Mouse (Mus musculus) granulocyte monocyte progenitor cell, adult 5-6 weeks (primary cell): ENCODE data around the gene Lmln. TPM values are rescaled to one million over a fixed set of nuclear protein-coding genes. Genes with fewer than 3 reads are reported as not detected.
A peak's percentile ranks its signal among the peaks of the same experiment; 100 is the strongest.
"Not testable (repeated sequence)": the region's sequence is repeated elsewhere in the genome, so short reads cannot be mapped to it uniquely, and the experiment has no call there.

ENCODE experiments used
- ATAC-seq: replicated peaks from 2 replicates; pipeline ENCODE4 v1.8.0; 2016; ENCODE audit warnings: mild to moderate bottlenecking, moderate TSS enrichment, inconsistent platforms; ENCODE audit not compliant: poor library complexity, severe bottlenecking
- total RNA-seq, 2 experiments: library from RNA; stranded (forward) in 1 of 2; stranded (reverse) in 1 of 2; fragments of 200-712, 200-1000 nt in 1 of 2; fragments of >200 nt in 1 of 2; fragmentation: Nextera tagmentation in 1 of 2; gene quantifications; 2 replicates each; pipeline ENCODE4 v1.2.3; 2014 to 2017

Gene Lmln
- total RNA-seq, 2 experiments from 2014 or later = 3.3 to 3.6 TPM

DNA sequence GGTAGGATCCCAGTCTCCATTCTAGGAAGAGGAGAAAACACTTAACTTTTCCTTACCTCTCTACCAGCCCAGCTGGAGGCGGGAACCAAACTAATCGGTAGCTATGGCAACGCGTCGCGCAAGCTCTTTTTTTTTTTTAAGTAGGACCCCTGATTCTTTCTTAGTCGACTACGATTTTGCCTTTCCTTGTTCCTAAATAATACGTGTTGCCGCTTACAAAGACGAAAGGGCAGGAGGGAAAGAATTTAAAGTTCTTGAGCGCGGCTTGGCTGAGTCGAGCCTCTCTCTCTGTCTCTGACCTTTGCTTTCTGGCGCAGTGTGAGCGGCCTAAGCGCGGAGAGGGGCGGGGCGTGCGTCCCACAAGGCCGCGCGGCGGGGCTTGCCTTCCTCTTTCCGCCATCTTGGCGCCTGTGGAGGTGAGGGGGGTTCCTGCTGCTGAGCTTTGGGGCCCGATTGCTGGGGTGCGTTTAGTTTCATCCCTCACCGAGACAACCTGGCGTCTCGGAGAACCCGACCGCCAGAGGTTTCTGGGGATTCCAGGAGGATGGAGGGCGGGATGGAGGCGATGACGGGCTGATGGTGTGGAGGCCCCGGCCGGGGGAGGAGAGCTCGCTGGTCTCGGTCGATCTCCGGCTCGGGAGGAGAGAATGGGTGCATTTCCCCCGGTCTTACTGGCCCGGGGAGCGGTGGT is 6.1 kb upstream of the Lmln start, which contains the start of the genes Iqcg and Rpl35a:
Gene Iqcg, minus strand, starts transcription at position 124 of the 691 bp plus-strand sequence.
Gene Rpl35a, plus strand, starts transcription at position 359 of the 691 bp plus-strand sequence.
- peak; percentile 89 for ATAC-seq

DNA sequence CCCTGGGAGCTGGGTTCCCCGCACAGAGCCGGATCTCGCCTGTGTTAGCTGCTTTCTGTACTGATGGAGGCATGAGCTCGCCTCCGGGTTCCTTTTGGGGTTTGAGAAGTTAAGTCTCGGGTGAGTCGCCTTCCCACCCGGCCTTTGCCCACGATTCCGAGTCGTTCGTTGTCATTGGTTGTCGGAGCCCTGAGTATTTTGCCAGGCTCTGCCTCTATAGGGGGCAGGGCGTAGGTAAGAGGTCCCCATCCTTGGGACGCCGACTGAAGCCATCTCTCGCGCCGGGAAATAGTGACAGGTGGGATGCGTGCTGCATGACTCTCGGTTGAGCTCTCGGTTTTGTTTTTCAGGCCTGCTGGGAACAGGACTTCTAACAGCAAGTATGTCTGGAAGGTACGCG is 5.5 kb upstream of the Lmln start:
- ATAC-seq = peak; percentile 33

DNA sequence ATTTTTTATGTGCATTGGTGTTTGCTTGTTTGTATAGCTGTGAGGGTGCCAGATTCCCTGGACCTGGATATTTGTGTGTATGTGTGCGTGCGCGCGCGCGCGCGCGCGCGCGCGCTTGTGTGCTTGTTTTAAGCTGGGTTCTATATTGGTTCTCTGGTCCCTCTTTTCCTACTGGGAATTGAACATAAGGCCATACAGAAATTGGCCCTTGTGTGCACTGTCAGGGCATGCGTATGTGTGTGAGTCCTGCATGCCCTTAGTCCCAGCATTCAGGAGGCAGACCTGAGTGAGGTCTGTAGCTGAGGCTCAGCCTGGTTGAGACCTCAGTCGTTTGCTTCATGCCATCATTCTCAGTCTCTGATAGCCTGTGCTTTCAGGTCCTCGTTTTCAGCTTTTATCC is 4.3 kb upstream of the Lmln start:
- no peak for ATAC-seq

DNA sequence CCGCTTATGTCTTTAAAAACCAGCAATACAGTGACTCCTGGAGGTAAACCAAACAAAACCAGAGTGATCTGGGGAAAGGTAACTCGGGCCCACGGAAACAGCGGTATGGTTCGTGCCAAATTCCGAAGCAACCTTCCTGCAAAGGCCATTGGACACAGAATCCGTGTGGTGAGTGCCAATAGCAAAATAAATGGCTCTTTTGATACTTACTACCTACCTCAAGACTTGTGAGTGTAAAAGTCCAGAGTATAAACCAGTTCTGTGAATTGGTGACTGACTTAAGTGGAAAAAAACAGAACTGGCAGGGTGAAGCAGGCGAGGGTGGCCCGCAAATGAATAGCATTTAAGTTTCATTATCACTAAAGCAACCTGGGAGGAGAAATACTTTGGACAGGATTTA is 3.7 kb upstream of the Lmln start:
- ATAC-seq = not testable (repeated sequence)

DNA sequence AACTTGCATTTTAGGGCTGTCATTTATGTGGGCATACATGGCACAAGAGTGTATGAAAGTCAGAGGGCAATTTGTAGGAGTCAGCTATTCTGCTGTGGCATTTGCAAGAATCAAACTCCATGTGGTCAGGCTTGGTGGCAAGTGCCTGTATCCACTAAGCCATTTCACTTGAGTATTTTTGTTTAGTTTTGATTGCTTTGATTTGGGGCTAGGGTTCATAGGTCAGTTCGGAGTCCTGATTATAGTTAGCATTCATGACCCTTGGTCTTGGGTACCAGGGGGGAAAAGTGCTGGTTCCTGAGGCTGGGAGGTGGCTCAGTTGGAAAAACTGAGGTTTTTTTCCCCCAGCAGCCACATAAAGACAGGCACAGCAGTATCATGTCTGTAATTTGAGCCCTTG is 2.9 kb upstream of the Lmln start:
- no peak for ATAC-seq

DNA sequence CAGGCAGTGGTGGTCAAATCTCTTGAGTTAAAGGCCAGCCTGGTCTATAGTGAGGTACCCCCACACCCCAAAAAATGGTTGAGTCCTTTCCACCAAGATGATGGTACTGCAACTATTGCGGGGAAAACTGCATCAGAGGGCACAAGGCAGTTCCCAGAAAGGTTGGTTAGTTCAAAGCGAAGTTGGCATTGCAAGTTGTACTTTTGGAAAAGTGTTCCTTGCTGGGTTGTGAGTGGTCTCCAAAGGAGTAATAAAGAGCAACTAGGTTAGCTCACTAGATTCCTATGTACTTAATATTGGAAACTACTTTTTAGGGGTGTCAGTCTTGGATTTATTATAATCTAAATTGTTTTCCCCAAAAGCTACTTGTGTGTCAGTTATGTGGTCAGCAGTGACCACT is 1.4 kb upstream of the Lmln start:
- ATAC-seq = no peak

DNA sequence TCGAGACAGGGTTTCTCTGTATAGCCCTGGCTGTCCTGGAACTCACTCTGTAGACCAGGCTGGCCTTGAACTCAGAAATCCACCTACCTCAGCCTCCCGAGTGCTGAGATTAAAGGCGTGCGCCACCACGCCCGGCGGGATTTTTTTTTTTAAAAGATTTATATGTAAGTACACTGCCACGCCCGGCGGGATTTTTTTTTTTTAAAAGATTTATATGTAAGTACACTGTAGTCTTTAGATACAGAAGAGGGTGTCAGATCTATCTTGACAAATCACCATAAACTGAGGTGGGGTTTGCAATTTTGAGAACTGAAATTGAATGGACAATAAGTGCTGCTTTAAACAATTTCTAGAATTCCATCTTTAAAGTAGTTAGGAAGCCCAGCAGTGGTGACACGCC is 921 bp upstream of the Lmln start:
- no peak for ATAC-seq

DNA sequence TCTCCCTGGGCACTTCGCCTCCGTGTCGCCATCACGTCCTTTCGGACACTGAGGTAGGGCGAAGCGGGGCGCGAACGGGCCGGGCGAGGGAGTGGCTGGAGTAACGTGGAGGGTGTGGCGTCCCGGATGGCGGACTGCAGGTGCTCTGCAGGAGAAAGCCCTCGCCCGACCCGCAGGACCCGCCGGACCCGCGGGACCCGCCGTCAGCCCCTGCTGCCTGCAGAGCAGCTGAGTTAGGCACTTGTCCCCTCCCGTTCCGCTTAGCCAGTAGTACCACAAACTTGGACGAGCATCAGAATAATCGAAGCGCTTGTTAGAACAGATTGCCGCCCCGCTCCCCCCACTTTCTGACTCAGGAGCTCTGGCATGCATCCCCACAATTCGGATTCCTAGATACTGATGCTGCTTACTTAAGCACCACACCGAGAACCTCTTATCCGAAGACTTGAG is 386 bp downstream of the Lmln start:
- ATAC-seq = peak; percentile 30

DNA sequence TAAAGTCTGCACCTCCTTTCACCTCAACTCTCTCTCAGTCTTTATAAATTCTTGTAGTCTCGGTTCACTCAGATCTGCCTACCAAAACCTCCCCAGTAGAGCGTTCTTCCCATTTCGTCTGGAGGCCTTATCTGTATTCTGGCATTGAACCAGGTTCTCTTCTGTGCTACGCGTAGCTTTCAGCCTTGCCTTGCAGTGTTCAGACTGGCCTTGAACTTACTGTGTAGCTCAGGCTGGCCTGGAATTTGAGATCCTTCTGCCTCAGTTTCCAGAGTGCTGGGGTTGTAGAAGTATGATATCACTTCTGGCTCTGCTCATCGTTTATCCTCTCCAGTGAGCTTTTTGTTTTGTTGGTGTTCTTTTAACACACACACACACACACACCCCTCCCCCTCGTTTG is 946 bp downstream of the Lmln start:
- no peak for ATAC-seq

DNA sequence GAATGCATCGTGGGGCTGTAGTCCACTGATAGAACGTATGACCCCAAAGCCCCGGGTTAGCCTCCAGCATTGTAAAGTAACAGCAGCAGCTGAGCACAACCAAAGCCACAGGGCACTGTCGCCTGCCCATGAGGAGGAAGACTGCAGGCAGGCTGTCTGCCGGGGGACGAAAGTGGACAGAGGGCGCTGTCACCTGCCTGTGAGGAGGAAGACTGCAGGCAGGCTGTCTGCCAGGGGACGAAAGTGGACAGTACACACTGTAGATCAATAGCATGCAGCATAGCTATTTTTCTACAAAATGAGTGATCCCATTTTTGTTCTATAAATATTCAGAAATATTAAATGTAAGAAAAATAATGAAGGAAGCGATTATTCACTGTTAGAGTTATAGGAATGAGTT is 2.3 kb downstream of the Lmln start:
- ATAC-seq = no peak

DNA sequence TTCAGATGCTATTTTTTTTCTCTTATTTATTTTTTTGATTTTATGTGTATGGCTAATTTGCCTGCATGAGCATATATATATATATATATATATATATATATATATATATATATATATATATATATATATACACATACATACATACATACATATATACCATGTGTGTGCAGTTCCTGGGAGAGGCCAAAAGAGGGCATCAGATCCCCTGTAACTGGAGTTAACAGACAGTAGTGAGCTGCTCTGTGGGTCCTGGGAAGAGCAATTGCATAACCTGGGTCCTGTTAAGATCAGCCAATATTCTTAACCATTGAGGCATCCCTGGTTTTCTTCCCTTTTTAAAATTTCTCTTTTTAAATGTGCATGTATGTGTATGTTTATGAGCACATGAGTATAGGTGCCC is 8.6 kb downstream of the Lmln start:
- peak; percentile 52; the same call in 1 of the 2 replicates for ATAC-seq

DNA sequence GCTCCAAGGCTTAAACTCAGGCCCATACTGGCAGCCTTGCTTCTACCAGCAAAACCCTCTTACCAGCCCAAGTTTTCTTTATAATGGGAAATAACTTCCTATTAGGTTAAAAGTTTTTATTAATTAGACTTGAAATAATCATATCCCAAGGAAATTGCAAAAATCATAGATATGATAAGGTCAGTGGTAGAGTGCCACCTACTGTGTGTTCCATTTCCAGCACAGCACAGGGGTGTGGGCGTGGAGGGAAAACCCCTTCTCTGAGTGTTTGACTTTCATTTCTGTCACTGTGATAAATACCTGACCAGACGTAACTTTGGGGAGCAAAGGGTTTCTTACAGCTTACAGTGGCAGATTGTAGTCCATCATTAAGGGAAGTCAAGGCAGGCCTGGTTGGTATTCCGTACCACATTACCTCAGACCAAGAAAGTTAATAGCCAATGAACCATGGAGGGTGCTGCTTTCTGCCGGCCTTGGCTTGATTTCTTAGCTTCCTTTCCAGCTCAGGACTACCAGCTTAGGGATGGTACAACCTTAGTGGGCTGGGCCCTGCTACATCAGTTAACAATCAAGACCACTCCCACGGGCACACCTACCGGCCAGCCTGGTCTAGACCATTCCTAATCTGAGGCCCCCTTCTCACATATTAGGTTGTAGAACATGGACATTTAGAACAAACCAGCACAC is 10.7 kb downstream of the Lmln start:
- ATAC-seq = no peak

DNA sequence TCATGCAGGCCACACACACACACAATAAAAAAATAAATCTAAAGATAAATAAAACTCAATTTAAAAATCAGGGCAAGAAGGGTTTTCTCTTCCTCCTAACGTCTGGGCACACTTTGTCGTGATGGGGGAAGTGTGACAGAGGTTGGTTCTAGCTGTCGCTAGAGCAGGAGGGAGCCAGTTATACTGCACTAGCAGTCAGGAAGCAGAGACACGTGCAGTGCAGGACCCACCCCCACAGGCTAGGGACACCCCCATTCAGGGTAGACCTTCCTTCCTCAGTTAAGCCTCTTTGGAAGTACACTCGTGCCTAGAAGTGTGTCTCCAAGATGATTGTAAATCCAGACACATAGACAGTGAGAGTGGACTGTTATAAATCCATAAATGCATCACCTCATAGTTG is 12.6 kb downstream of the Lmln start:
- 0 out of 2 replicates have a peak, but pooled peaks have one; percentile 15 for ATAC-seq

DNA sequence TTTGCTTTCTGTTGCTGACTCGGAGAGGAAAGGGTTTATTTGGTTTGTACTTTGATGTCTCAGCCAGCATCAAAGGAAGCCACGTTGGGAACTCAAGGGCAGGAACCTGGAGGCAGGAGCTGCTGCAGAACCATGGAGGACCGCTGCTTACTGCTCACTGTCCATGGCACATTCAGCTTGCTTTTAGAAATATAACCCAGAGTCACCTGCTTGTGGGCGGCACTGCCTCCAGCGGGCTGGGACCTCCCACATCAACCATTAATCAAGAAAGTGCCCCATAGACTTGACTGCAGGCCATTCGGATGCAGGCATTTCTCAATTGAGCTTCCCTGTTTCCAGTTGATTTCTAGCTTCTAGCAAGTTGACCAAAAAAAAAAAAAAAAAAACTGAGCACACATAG is 13.8 kb downstream of the Lmln start:
- ATAC-seq = 0 out of 2 replicates have a peak, but pooled peaks have one; percentile 11

DNA sequence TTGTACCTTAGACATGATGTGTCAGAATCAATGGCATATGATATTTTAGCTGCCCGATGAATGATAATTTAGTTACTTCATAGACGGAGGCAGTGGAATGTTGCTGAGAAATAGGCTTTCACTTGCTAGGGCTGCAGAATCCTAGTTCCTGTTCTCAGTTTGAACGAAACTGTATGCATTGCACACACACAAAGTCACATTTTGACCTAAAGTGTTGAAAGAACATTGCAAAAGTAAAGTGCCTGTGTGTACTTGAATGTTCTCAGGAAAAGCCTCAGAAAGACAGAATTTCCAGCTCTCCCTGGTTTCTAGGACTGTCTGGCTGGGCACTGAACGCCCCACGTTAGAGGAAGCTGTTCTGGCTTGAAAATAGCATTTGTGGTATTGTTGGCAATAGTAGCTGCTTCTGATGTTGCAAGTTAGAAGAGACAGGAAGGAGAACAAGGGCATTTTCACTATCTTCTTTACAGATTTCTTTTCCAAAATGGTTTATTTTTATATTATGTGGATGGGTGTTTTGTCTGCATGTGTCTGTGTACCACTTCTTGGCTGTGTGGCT is 14.8 kb downstream of the Lmln start:
- peak; percentile 73 for ATAC-seq

DNA sequence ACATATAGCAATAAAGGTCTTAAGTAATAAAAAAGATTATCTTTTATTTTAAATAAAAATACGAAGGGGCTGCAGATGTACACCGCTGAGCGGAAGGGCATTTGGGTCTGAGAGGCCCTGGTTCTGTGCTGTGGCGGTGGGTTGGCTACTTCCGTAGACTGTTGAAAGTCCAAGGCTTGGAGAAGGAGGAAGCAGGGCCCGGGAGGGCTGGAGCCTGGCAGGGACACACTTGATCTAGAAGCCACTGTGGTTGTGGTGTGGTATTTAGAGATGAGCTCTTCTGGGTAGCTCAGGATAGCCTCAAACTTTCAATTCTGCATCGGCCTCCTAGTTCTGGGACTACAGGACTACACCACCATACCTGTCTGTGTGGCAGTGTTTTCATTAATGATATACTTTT is 17.7 kb downstream of the Lmln start:
- ATAC-seq = peak; percentile 67

DNA sequence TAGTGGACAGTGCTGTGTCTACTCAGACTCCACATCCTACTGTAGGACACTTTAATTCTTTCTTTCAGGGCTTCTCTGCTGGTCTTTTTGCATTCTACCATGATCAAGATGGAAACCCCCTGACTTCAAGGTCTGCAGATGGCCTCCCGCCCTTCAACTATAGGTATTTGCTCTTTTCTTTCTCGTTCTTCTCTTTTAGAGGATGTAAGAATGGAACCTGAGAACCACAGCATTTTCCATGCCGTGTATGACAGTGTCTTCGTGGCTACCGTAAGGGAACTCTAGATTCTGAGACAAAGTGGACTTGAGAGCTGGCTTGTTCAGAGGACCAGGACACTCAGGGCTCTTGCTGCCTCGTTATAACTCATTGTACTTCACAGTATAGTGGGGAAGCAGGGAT is 20.6 kb downstream of the Lmln start:
- ATAC-seq = no peak

DNA sequence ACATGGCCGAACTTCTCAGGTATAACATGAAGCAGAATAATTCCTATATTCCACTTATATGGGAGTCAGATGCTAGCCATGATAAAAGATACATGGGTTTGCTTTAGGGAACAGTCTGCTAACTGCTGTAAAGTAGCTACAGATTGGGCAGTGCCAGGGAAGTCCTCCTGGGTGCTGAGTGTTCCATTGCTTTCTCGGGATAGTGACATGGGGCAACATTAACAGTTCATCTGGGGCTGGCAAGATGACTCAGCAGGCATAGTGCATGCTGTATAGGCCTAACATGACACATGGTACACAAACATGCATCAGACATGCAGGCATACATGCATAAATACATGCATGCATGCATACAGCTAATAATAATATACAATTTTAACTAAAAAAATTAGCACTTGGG is 21.7 kb downstream of the Lmln start:
- no peak for ATAC-seq

DNA sequence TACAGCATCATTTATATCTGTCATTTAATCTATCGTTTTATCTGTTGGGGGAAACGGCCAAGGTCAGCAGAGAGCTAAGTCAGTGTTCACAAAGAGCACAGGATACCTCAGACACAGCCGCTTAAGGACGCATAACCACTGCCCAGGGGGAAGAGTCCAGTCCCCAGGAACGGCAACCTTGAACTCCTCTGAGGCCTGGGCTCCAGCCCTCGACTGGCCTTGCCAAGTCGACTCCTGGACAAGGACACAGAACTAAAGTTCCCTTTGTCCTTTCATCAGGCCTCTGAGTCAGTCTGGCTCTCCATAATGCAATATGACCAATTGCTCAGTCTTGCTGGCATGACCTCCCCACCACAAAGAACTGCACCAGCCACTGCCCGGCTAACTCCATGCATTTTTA is 23.3 kb downstream of the Lmln start:
- no peak for ATAC-seq

DNA sequence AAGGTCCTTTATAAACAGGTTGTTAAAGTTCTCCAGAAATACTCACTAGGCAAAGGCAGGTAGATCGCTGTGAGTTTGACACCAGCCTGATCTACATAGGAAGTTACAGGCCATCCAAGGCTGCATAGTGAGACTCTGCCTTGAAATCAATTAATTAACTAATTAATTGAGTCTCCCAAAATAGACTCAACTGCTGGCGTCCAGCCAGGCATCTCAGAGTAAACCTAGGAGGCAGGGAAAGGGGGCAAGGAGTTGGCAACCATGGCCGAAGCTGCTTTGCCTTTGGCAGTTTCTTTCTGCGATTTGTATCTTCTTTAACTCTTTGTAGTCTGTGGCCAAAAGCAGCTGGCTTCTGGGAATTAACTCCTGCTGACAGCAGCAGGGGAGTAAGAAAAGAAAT is 51.4 kb downstream of the Lmln start:
- ATAC-seq = no peak

DNA sequence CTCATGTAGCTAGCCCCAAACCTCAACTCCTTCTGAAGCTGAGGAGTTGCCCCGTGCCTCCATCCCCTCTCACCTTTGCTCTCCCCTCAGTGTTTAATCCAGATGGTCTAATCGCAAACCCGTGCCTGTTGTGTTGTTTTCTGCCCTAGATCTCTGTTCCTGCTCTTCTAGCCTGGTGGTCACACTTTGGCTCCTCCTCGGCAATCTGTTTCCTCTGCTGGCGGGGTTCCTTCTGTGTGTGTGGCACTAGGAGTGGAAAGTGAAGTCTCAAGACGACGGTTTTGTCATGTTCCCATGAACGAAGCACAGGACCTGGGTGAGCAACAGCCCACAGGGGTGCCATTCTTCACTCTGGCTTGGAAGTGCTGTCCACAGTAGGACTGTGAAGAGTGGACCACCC is 61.1 kb downstream of the Lmln start:
- peak; percentile 72 for ATAC-seq
